Mouse (Mus musculus) heart, embryonic 13.5 days (tissue): ENCODE measurements at regions not wholly inside any gene's neighbourhood (a gene's known extent, or its start where the extent isn't known, plus 50 kb on each side); places are given as distances from the start of the nearest gene placed in this dataset.

Source experiments
- ATAC-seq: fragments of 200-750 bp; cut with Nextera tagmentation; 2 replicates; pipeline ENCODE4 v1.8.0; 2017; ENCODE audit warnings: moderate TSS enrichment; ENCODE audit not compliant: insufficient number of reproducible peaks, low FRiP score, low TSS enrichment; ENCODE audit errors: extremely low read depth
- H3K27ac ChIP-seq: fragments of 300-500 bp; sonication (generic); replicated peaks from 2 replicates; pipeline ENCODE4 v1.5.1; 2015; ENCODE audit warnings: moderate library complexity, mild to moderate bottlenecking, inconsistent platforms
- H3K27me3 ChIP-seq: fragments of 300-500 bp; sonication (generic); replicated peaks from 2 replicates; pipeline ENCODE4 v1.6.1; 2015; ENCODE audit warnings: mild to moderate bottlenecking, inconsistent platforms
- H3K36me3 ChIP-seq: fragments of 300-500 bp; sonication (generic); 2 replicates; pipeline ENCODE4 v1.6.1; 2015; ENCODE audit warnings: mild to moderate bottlenecking, inconsistent platforms
- H3K4me1 ChIP-seq: fragments of 300-500 bp; sonication (generic); 2 replicates; pipeline ENCODE4 v1.6.1; 2015; ENCODE audit warnings: inconsistent platforms
- H3K4me2 ChIP-seq: fragments of 300-500 bp; sonication (generic); 2 replicates; pipeline ENCODE4 v1.6.1; 2015; ENCODE audit warnings: inconsistent platforms, mild to moderate bottlenecking, moderate library complexity
- H3K4me3 ChIP-seq: fragments of 300-500 bp; sonication (generic); 2 replicates; pipeline ENCODE4 v1.5.1; 2015; ENCODE audit warnings: moderate library complexity, mild to moderate bottlenecking, inconsistent platforms
- H3K9ac ChIP-seq: fragments of 300-500 bp; sonication (generic); 2 replicates; pipeline ENCODE4 v1.6.1; 2015; ENCODE audit warnings: inconsistent platforms, mild to moderate bottlenecking, moderate library complexity
- H3K9me3 ChIP-seq: fragments of 300-500 bp; sonication (generic); 2 replicates; pipeline ENCODE4 v1.6.1; 2016; ENCODE audit warnings: inconsistent platforms
- WGBS: fragments of 180-500 bp; shearing (Covaris S2); methylation state at CpG from one replicate; pipeline ENCODE4 v1.1.7; 2015; ENCODE audit warnings: mixed read lengths; 5-methylcytosine and 5-hydroxymethylcytosine counted together

DNA sequence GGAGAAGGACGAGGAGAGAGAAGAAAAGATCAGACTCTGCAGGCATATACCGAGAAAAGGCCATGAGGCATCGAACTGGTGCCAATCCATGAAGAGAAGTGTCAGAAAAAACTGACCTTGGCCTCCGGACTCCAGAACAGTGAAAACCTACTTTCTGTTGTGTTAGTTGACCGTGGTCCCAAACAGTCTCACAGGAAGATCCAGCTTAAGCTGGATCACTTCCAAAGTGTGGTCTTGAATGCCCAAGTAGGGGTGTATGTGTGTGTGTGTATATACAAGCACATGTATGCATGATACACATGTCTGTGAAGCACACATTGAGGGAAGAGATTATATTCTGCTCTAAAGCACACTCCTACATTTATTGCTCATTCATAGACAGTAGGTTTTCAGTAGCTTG, 93.3 kb upstream of the Ankrd55 start:
- Histone ChIP-seq H3K4me2 (no peak overlapping the region), H3K4me1 (peaks cover 32% of the 10 kb centered on the region), H3K4me3 (no peak overlapping the region), H3K27me3 (no peaks in the 10 kb centered on the region), H3K27ac (no peak overlapping the region), H3K9ac (no peak overlapping the region), H3K36me3 (no peaks in the 10 kb centered on the region), H3K9me3 (no peaks in the 10 kb centered on the region)
- WGBS = 78% methylated on average over 5 of the region's 5 CpGs
- ATAC-seq = no peak

DNA sequence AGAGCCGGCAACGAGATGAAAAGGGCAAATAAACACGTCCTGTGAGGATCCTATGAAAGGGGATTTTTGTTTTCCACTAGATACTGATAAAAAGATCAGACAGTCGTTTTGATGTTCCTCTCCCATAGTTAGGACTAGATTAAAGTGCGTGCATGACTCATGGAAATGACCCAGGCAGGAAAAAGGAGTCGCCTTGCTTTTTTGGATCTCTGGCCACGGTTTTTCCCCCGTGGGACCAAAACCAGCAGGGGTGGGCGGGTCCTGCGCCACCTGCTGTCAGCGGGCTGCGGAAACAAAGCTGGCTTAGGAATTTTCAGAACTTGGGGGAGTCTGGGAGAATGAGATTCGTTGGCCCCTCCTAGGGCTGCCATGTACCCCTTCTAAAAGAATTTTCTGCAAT, 91.5 kb upstream of the Ankrd55 start:
- Histone ChIP-seq H3K27me3 (no peaks in the 10 kb centered on the region), H3K9ac (peak overlapping the region; percentile 57), H3K4me3 (peak overlapping the region; percentile 29), H3K36me3 (no peaks in the 10 kb centered on the region), H3K4me2 (peak overlapping the region; percentile 62), H3K4me1 (peaks cover 26% of the 10 kb centered on the region), H3K9me3 (no peaks in the 10 kb centered on the region), H3K27ac (peak overlapping the region; percentile 50; the same call in 1 of the 2 replicates)
- 6% methylated on average over 13 of the region's 13 CpGs for WGBS
- ATAC-seq = no peak

DNA sequence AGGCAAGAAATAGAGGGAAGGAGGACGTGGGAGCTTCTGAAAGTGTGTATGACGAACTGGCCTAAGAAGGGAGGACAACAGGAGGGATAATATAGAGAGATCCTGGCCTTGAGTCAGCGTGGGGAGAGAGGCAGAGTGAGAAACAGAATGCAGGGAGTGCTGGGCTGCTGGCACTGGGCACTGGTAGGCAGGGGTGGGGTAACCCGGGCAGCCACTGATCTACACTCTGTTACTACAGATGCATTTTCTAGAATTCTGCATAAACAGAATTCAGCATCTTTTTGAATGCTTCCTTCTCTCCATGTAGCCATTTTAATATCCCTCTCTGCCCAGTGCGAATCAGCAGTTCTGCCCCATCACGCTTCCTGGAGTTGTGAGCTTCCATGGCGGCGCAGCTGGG, 84.5 kb upstream of the Ankrd55 start:
- H3K27me3 ChIP-seq = no peaks in the 10 kb centered on the region
- H3K9me3 ChIP-seq = no peaks in the 10 kb centered on the region
- H3K4me1 ChIP-seq = peaks cover 14% of the 10 kb centered on the region
- H3K4me2 ChIP-seq = no peak overlapping the region
- no peaks in the 10 kb centered on the region for H3K36me3 ChIP-seq
- H3K27ac ChIP-seq = no peak overlapping the region
- no peak overlapping the region for H3K4me3 ChIP-seq
- 68% methylated on average over 8 of the region's 8 CpGs for WGBS
- no peak for ATAC-seq
- no peak overlapping the region for H3K9ac ChIP-seq

DNA sequence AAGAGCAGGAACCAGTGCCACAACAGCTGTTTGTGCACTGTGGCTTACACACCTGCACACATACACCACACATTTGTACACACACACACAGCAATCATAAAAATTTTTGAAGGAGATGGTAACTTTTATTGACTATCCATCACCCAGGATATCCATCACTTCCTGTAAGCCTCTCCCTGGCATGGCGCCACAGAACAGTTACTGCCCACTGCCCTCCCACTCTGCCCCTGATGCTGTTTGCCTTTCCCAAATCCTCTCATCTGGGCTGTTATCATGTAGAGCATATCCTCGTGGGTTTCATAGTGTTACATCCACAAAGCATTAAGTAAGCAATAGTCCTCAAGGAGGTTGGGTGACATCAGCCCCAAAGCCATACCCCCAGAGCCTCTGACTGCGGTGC, 84.0 kb upstream of the Ankrd55 start:
- H3K36me3 ChIP-seq = no peaks in the 10 kb centered on the region
- H3K9ac ChIP-seq = no peak overlapping the region
- no peak overlapping the region for H3K27ac ChIP-seq
- WGBS = 69% methylated on average over 3 of the region's 3 CpGs
- H3K4me3 ChIP-seq = no peak overlapping the region
- no peak overlapping the region for H3K4me2 ChIP-seq
- H3K9me3 ChIP-seq = no peaks in the 10 kb centered on the region
- no peak for ATAC-seq
- H3K4me1 ChIP-seq = peaks cover 14% of the 10 kb centered on the region
- H3K27me3 ChIP-seq = no peaks in the 10 kb centered on the region

DNA sequence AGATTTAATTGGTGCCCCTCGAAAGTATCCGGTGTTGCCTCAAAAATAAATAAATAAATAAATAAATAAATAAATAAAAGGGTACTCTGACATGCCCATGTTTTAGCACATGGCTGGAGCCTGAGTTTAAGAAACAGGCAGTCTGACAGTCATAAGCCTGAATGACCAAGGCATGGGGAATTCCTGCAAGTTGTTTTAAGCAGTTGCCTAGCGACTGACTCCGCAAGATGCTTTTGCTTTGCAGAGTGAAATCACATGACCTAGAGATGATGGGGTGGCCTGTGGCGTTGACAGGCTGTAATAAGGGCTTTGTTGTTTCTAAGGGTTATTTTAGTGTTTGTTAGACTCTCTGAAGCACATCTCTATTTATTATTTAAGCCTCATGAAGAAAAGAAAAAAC, 83.4 kb upstream of the Ankrd55 start:
- H3K4me2 ChIP-seq = no peak overlapping the region
- peaks cover 14% of the 10 kb centered on the region for H3K4me1 ChIP-seq
- H3K27ac ChIP-seq = no peak overlapping the region
- no peaks in the 10 kb centered on the region for H3K36me3 ChIP-seq
- WGBS = 61% methylated on average over 5 of the region's 5 CpGs
- ATAC-seq = no peak
- H3K9ac ChIP-seq = no peak overlapping the region
- no peak overlapping the region for H3K4me3 ChIP-seq
- H3K9me3 ChIP-seq = no peaks in the 10 kb centered on the region
- no peaks in the 10 kb centered on the region for H3K27me3 ChIP-seq

DNA sequence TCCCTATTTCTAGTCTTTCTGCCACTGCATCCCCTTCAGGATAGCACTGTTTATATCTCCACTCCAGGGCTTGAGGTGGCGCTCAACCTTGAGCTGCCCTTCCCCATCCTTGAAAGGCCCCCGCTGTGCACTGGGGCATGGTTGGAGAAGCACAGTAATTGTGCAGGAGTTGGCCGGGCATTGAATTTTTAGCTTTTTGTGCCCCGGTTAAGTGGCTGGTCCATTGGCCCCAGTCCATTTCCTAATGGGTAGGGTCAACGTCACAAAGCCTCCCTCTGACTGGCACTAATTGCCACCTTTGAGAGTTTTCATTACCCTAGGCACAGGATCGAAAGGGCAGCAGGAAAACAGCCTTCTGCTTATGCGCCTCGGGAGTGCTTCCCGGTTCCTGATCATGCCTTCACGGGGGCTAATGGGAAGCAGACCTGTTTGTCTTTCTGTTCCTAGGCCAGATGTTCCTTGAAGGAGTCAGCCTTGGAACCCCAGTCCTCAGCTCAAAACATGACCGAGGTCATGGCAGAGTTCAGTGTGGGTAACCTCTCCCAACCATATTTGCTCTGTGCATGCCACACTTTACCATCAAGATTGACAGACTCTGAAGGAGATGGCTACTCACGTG, 80.5 kb upstream of the Ankrd55 start:
- Histone ChIP-seq H3K27ac (no peak overlapping the region), H3K9ac (no peak overlapping the region), H3K4me3 (no peak overlapping the region), H3K27me3 (no peaks in the 10 kb centered on the region), H3K9me3 (no peaks in the 10 kb centered on the region), H3K36me3 (no peaks in the 10 kb centered on the region), H3K4me1 (peaks cover 14% of the 10 kb centered on the region), H3K4me2 (no peak overlapping the region)
- WGBS = 76% methylated on average over 12 of the region's 12 CpGs
- ATAC-seq = no peak

DNA sequence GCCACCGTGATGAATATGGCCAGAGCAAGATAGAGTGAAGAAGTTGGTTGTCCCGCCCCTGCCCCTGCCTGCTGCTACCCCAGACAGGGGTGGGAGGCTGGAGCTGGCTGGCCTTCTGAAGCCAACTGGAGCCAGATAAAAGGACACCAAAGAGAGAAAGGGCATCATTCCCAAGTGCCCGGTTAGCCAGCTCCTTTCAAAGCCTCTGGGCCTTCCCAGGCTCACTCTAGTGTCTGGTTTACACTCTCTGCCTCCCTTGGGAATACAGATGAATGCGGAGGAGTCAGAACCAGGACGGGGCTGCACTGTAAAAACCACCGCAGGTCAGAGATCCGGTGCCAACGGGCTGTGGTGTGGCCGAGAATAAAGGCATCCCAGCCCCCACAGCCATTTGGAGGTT, 76.4 kb upstream of the Ankrd55 start:
- H3K4me2 ChIP-seq = no peak overlapping the region
- no peak overlapping the region for H3K9ac ChIP-seq
- 58% methylated on average over 9 of the region's 9 CpGs for WGBS
- H3K27ac ChIP-seq = no peak overlapping the region
- ATAC-seq = no peak
- no peaks in the 10 kb centered on the region for H3K4me1 ChIP-seq
- H3K4me3 ChIP-seq = no peak overlapping the region
- no peaks in the 10 kb centered on the region for H3K9me3 ChIP-seq
- H3K36me3 ChIP-seq = no peaks in the 10 kb centered on the region
- H3K27me3 ChIP-seq = no peaks in the 10 kb centered on the region

DNA sequence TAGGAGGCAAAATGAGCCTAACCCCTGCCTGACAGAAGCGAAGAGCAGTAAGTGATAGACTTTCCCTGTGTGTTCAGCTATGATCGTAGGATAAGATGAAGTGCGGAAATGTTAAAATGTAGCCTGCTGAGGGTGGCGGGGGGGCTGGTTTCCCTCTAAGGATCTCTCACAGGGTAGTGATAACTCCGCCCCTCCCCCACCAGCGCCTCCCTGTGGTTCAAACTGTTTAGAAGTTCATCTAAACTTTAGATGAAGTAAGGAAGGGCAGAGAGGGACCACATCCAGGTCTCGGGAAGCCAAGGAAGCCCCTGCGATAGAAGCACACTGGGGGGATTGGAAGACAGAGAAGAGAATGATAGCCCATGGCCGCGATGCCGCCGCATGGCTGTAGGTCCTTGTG, 75.9 kb upstream of the Ankrd55 start:
- H3K27ac ChIP-seq = no peak overlapping the region
- ATAC-seq = no peak
- H3K4me1 ChIP-seq = no peaks in the 10 kb centered on the region
- no peak overlapping the region for H3K4me2 ChIP-seq
- no peaks in the 10 kb centered on the region for H3K9me3 ChIP-seq
- no peak overlapping the region for H3K4me3 ChIP-seq
- H3K27me3 ChIP-seq = no peaks in the 10 kb centered on the region
- WGBS = 66% methylated on average over 12 of the region's 12 CpGs
- H3K9ac ChIP-seq = no peak overlapping the region
- no peaks in the 10 kb centered on the region for H3K36me3 ChIP-seq

DNA sequence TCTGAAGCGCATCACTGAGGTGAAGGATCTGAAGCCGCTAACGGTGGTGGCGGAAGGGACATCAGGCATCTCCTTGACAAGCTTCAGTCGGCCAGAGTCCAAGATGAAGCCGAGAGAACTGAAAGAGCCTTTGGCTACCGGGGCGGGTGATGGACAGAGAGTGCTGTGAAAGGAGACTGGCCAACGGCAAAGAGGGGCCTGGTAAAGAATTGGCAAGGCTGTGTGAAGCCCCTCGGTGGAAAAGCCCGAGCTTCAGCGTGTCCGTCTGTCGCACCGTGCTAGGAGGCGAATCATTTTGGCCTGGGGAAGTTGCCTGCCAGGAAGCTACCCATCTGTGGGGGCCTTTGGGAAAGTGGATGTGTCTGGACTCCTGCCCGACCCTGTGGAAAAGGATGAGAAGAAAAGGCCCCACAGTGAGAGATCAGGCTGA, 74.6 kb upstream of the Ankrd55 start:
- Histone ChIP-seq H3K4me3 (no peak overlapping the region), H3K36me3 (no peaks in the 10 kb centered on the region), H3K27ac (no peak overlapping the region), H3K27me3 (no peaks in the 10 kb centered on the region), H3K9me3 (no peaks in the 10 kb centered on the region), H3K9ac (no peak overlapping the region), H3K4me1 (no peaks in the 10 kb centered on the region), H3K4me2 (no peak overlapping the region)
- WGBS = 75% methylated on average over 17 of the region's 17 CpGs
- ATAC-seq = no peak

DNA sequence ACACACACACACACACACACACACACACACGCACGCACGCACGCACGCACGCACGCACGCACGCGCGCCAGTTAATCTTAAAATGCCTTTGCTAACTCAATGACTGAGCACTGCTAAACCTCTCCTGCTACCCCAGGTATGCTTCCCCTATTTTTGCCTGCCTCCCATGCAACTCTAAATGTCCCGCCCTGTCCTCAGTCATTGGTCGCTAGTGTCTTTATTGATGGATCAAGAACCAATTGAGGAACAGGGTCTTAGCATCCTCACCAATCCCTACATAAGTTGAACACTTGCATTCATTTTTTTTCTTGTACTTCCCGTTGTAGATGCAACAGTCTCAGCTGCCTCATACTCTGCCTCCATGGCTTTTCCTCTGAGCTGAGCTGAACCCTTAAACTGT, 72.2 kb upstream of the Ankrd55 start:
- no peaks in the 10 kb centered on the region for H3K27me3 ChIP-seq
- WGBS = 92% methylated on average over 14 of the region's 14 CpGs
- no peak overlapping the region for H3K4me2 ChIP-seq
- H3K4me3 ChIP-seq = no peak overlapping the region
- H3K27ac ChIP-seq = no peak overlapping the region
- H3K9me3 ChIP-seq = no peaks in the 10 kb centered on the region
- H3K36me3 ChIP-seq = no peaks in the 10 kb centered on the region
- no peaks in the 10 kb centered on the region; the same call in 1 of the 2 replicates for H3K4me1 ChIP-seq
- no peak overlapping the region for H3K9ac ChIP-seq
- ATAC-seq = no peak

DNA sequence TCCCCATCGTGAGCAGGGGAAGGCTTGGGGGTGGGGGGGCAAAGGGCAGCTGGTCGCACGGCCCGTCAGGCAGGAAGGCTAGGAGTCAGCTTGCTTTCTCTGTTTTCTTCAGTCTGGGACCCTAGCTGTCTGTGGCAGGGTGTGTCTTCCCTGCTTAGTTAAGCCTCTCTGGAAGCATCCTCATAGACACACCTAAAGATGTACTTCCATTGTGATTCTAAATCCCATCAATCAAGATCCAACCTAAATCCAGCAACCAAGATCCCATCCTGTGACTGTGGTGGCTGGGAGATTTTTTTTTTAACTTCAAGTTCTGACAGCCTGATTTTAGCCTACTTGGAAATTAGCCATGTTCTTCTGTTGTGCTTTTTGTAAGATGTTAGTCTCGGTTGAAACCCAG, 69.9 kb upstream of the Ankrd55 start:
- ATAC-seq = no peak
- Histone ChIP-seq H3K9me3 (no peaks in the 10 kb centered on the region), H3K27ac (no peak overlapping the region), H3K9ac (no peak overlapping the region), H3K4me3 (no peak overlapping the region), H3K27me3 (no peaks in the 10 kb centered on the region), H3K4me1 (peaks cover 11% of the 10 kb centered on the region), H3K4me2 (no peak overlapping the region), H3K36me3 (no peaks in the 10 kb centered on the region)
- 62% methylated on average over 5 of the region's 5 CpGs for WGBS

DNA sequence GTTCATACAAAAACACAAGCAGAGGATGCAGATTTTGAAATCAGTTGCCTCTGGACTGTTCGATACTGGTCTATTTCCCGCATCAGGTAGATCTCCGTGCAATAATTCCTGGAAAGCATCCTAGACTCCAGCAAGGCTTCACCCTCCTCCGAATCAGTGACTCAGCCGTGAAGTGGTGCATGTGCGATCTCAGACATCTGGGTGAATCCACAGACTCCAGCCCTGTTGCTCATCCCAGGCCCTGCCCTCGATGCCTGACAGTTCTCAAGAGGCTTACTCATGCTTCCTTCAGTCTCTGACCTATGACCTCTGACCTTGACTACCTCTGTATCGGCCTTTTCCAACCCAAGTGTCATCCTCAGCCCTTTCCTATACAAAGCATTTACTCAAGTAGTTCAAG, 68.1 kb upstream of the Ankrd55 start:
- no peak for ATAC-seq
- 80% methylated on average over 8 of the region's 8 CpGs for WGBS

More for the DNA sequence above, 68.1 kb upstream of the Ankrd55 start:
- Histone ChIP-seq H3K9me3 (peaks cover 6% of the 10 kb centered on the region; the same call in 1 of the 2 replicates), H3K36me3 (no peaks in the 10 kb centered on the region), H3K4me3 (no peak overlapping the region), H3K4me2 (no peak overlapping the region), H3K4me1 (peaks cover 15% of the 10 kb centered on the region), H3K27ac (no peak overlapping the region), H3K27me3 (no peaks in the 10 kb centered on the region), H3K9ac (no peak overlapping the region)
